Mouse (Mus musculus) cerebellum, adult 2 months (tissue): ENCODE measurements at regions not wholly inside any gene's neighbourhood (a gene's known extent, or its start where the extent isn't known, plus 50 kb on each side); places are given as distances from the start of the nearest gene placed in this dataset.

ENCODE experiments used
- CTCF ChIP-seq: fragments of 200-500 bp; IDR thresholded peaks from 2 replicates; pipeline ENCODE4 v1.5.1; 2011; ENCODE audit warnings: low read depth, mild to moderate bottlenecking, control low read depth, low read length, moderate library complexity, borderline replicate concordance; ENCODE audit not compliant: insufficient read depth
- POLR2A ChIP-seq: fragments of 200-500 bp; IDR thresholded peaks from 2 replicates; pipeline ENCODE4 v1.6.1; 2011; ENCODE audit warnings: low read length, control low read depth, borderline replicate concordance; ENCODE audit not compliant: insufficient read depth

- no peak for TF ChIP-seq POLR2A
- TF ChIP-seq CTCF = no peak
Measured at GRCm38 (mm10) chr13:11192471-11192870, 831.8 kb upstream of the Chrm3 start.
